Mouse (Mus musculus) megakaryocyte, embryonic 14.5 days (primary cell): ENCODE measurements around the gene Hist1h4f.

Source experiments
- FLI1 ChIP-seq: IDR thresholded peaks from 2 replicates; pipeline ENCODE4 v1.6.1; 2012; ENCODE audit warnings: low read length, inconsistent platforms, mixed read lengths
- GATA1 ChIP-seq: IDR thresholded peaks from 3 replicates; pipeline ENCODE4 v1.6.1; 2012; ENCODE audit warnings: mixed read lengths, low read length, inconsistent platforms, borderline replicate concordance

GRCm38 (mm10) chr13:23586940-23587225 lies 35.4 kb upstream of the Hist1h4f start:
- TF ChIP-seq GATA1 (no peak), FLI1 (no peak)
